Mouse (Mus musculus) induced T-regulatory cell, adult 2 months (primary cell): ENCODE data around the gene Mdc1.

Experiments
- DNase-seq: peaks from one replicate; pipeline ENCODE4 v3.0.0-alpha.2; 2012; ENCODE audit warnings: low read depth

The Mdc1 gene

GRCm38 (mm10) chr17:35841076-35841950 is at the start of gene Mdc1:
Gene Mdc1 (plus strand): TSS chr17:35841515.
- peak; percentile 100 for DNase-seq

- DNase-seq: no peak
Measured at GRCm38 (mm10) chr17:35792837-35793236, 48.5 kb upstream of the Mdc1 start.

- DNase-seq: no peak
Measured at GRCm38 (mm10) chr17:35795099-35795498, 46.2 kb upstream of the Mdc1 start.

GRCm38 (mm10) chr17:35795656-35796055 is 45.7 kb upstream of the Mdc1 start:
- no peak for DNase-seq

- DNase-seq: no peak
Measured at GRCm38 (mm10) chr17:35796835-35797234, 44.5 kb upstream of the Mdc1 start.

- no peak for DNase-seq
Measured at GRCm38 (mm10) chr17:35800905-35801304, 40.4 kb upstream of the Mdc1 start.

GRCm38 (mm10) chr17:35803020-35803419 is 38.3 kb upstream of the Mdc1 start:
- DNase-seq: no peak

- no peak for DNase-seq
Measured at GRCm38 (mm10) chr17:35803858-35804399, 37.4 kb upstream of the Mdc1 start.

GRCm38 (mm10) chr17:35808073-35808472 is 33.2 kb upstream of the Mdc1 start:
- DNase-seq: no peak

GRCm38 (mm10) chr17:35809395-35809794 is 31.9 kb upstream of the Mdc1 start:
- DNase-seq: no peak

- no peak for DNase-seq
Measured at GRCm38 (mm10) chr17:35810900-35811648, 30.2 kb upstream of the Mdc1 start.

- no peak for DNase-seq
Measured at GRCm38 (mm10) chr17:35812307-35812706, 29.0 kb upstream of the Mdc1 start.

GRCm38 (mm10) chr17:35812736-35813135 is 28.6 kb upstream of the Mdc1 start:
- no peak for DNase-seq

GRCm38 (mm10) chr17:35813245-35813647 is 28.1 kb upstream of the Mdc1 start:
- DNase-seq: no peak

GRCm38 (mm10) chr17:35813653-35814052 is 27.7 kb upstream of the Mdc1 start:
- peak; percentile 57 for DNase-seq

- DNase-seq: no peak
Measured at GRCm38 (mm10) chr17:35814678-35815077, 26.6 kb upstream of the Mdc1 start.

- DNase-seq: no peak
Measured at GRCm38 (mm10) chr17:35815836-35816235, 25.5 kb upstream of the Mdc1 start.

GRCm38 (mm10) chr17:35816686-35817085 is 24.6 kb upstream of the Mdc1 start:
- DNase-seq: no peak

GRCm38 (mm10) chr17:35817226-35817625 is 24.1 kb upstream of the Mdc1 start:
- DNase-seq: no peak

GRCm38 (mm10) chr17:35820111-35820510 is 21.2 kb upstream of the Mdc1 start:
- DNase-seq: peak; percentile 19

GRCm38 (mm10) chr17:35821439-35822430 is 19.6 kb upstream of the Mdc1 start, which contains the start of gene Ier3:
Gene Ier3 (plus strand): TSS chr17:35821684.
- DNase-seq: peak; percentile 75
